8 mouse cellular contexts compared by ENCODE assay signal in the genomic region with DNA sequence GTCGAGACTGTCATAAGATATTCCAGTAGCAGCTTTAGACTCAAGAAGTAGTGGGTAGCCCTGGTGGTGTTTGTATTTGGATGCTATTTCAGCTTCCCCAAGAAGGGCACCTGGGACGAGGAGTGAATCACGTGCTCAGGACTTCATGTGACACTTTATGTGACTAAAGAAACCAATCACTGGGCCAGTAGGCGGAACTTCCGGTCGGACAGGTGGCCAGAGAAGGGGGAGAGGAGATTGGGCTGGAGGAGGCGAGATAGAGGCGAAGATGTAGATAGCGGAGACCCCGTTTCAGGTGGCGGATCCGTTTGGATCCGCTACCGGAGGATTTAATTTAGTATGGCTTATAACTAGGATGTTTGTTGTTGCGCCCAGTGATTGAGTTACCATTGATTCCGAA. TPM values are rescaled to one million over a fixed set of nuclear protein-coding genes. Genes with fewer than 3 reads are reported as not detected.
DNase-seq lines count a peak whose midpoint lies in the region; ATAC-seq lines count a peak whose summit lies in the region.

No protein-coding gene starts in this region.

- intact Hi-C loops in left cerebral cortex, postnatal 10 days (cut with DNase I): no loop called here

- peak overlapping the region; percentile 58 for H3K9ac ChIP-seq in forebrain, embryonic 14.5 days (ENCODE audit: low read length)
- H3K9ac ChIP-seq in hindbrain, embryonic 12.5 days: peak overlapping the region; percentile 53

- 0 out of 2 replicates have a peak overlapping the region, but pooled peaks have one; percentile 2 for H3K27ac ChIP-seq in brown adipose tissue, adult 24 weeks (replicated peaks; ENCODE audit: low read depth, low read length)
- no peak overlapping the region for H3K27ac ChIP-seq in forebrain, embryonic 14.5 days (ENCODE audit: low read depth, low read length)
- no peak overlapping the region for H3K27ac ChIP-seq in hindbrain, embryonic 12.5 days

- H3K4me1 ChIP-seq in brown adipose tissue, adult 24 weeks (ENCODE audit: control insufficient read depth, insufficient read depth, insufficient read length, low read length): no peaks in the 10 kb centered on the region
- peaks cover 5% of the 10 kb centered on the region; the same call in 1 of the 2 replicates for H3K4me1 ChIP-seq in forebrain, embryonic 14.5 days (ENCODE audit: control insufficient read depth, insufficient read depth, low read length)
- H3K4me1 ChIP-seq in hindbrain, embryonic 12.5 days: peaks cover 4% of the 10 kb centered on the region; the same call in 1 of the 2 replicates

- H3K4me3 ChIP-seq in brown adipose tissue, adult 24 weeks (ENCODE audit: insufficient read depth, low read depth, low read length): peak overlapping the region; percentile 61
- H3K4me3 ChIP-seq in forebrain, embryonic 14.5 days (ENCODE audit: low read depth, low read length): peak overlapping the region; percentile 42
- H3K4me3 ChIP-seq in hindbrain, embryonic 12.5 days: peak overlapping the region; percentile 45

- DNase-seq in T-cell, adult 2 months (ENCODE audit: low spot score): peak; percentile 28
- peak; percentile 89 for DNase-seq in forebrain, embryonic 14.5 days (ENCODE audit: low spot score)
- peak; percentile 40 to 77 for DNase-seq in left cerebral cortex, postnatal 10 days (ENCODE audit: extremely low spot score in 1 of 2, low spot score in 2 of 2)
- DNase-seq in lung, postnatal 4 days: peak; percentile 75 to 79
- peak; percentile 29 to 54 for DNase-seq in right cerebral cortex, postnatal 36 days (ENCODE audit: low spot score in 2 of 2)
- no peak for DNase-seq in ovary, postnatal 10 days (ENCODE audit: low spot score)

- H3K27me3 ChIP-seq in forebrain, embryonic 14.5 days (replicated peaks; ENCODE audit: control insufficient read depth, insufficient read depth, low read length): no peaks in the 10 kb centered on the region
- no peaks in the 10 kb centered on the region for H3K27me3 ChIP-seq in hindbrain, embryonic 12.5 days

- no peaks in the 10 kb centered on the region for H3K9me3 ChIP-seq in forebrain, embryonic 14.5 days (replicated peaks; ENCODE audit: control insufficient read depth, low read length)
- no peaks in the 10 kb centered on the region for H3K9me3 ChIP-seq in hindbrain, embryonic 12.5 days (replicated peaks)

- H3K4me2 ChIP-seq in forebrain, embryonic 14.5 days (ENCODE audit: low read length): peak overlapping the region; percentile 64
- peak overlapping the region; percentile 68 for H3K4me2 ChIP-seq in hindbrain, embryonic 12.5 days (replicated peaks)

- H3K36me3 ChIP-seq in forebrain, embryonic 14.5 days (ENCODE audit: control insufficient read depth, insufficient read depth, low read length): no peaks in the 10 kb centered on the region
- no peaks in the 10 kb centered on the region for H3K36me3 ChIP-seq in hindbrain, embryonic 12.5 days

- 30% methylated on average over 16 of the region's 16 CpGs for WGBS in forebrain, embryonic 14.5 days
- WGBS in hindbrain, embryonic 12.5 days: 20% methylated on average over 16 of the region's 16 CpGs

- peak; percentile 82 for ATAC-seq in forebrain, embryonic 14.5 days
- peak; percentile 81 for ATAC-seq in hindbrain, embryonic 12.5 days (ENCODE audit: low FRiP score)

RNA-seq across cellular contexts. Expression of gene Nfatc4, which starts 8.1 kb away (rescaled TPM):
- 1.5 and 1.8 TPM in 2 replicates for polyA plus RNA-seq in brown adipose tissue, adult 24 weeks (2012; ENCODE audit: insufficient read depth, insufficient read length, missing spikeins)
- polyA plus RNA-seq in forebrain, embryonic 14.5 days (2014; fragmentation: Nextera tagmentation; extraction: Ambion mirVana): 8.3 and 9.1 TPM in 2 replicates
- polyA plus RNA-seq in hindbrain, embryonic 12.5 days (2016; fragmentation: Nextera tagmentation; extraction: Ambion mirVana): 42.4 and 45.2 TPM in 2 replicates
- 1 to 10 TPM; 3.9 to 4.1 TPM for total RNA-seq in left cerebral cortex, postnatal 10 days (2021)

RNA-seq across cellular contexts. Expression of gene Ripk3, which starts 26.2 kb away (rescaled TPM):
- polyA plus RNA-seq in brown adipose tissue, adult 24 weeks (2012; ENCODE audit: insufficient read depth, insufficient read length, missing spikeins): 3.7 and 5.0 TPM in 2 replicates
- polyA plus RNA-seq in forebrain, embryonic 14.5 days (2014; fragmentation: Nextera tagmentation; extraction: Ambion mirVana): 2.4 and 4.1 TPM in 2 replicates
- 10.8 and 13.5 TPM in 2 replicates for polyA plus RNA-seq in hindbrain, embryonic 12.5 days (2016; fragmentation: Nextera tagmentation; extraction: Ambion mirVana)
- 1 to 10 TPM; 2.0 to 2.6 TPM for total RNA-seq in left cerebral cortex, postnatal 10 days (2021)

RNA-seq across cellular contexts. Expression of gene Adcy4, which starts 31.0 kb away (rescaled TPM):
- 4.1 and 6.3 TPM in 2 replicates for polyA plus RNA-seq in brown adipose tissue, adult 24 weeks (2012; ENCODE audit: insufficient read depth, insufficient read length, missing spikeins)
- polyA plus RNA-seq in forebrain, embryonic 14.5 days (2014; fragmentation: Nextera tagmentation; extraction: Ambion mirVana): 1.9 and 3.3 TPM in 2 replicates
- 15.7 and 19.5 TPM in 2 replicates for polyA plus RNA-seq in hindbrain, embryonic 12.5 days (2016; fragmentation: Nextera tagmentation; extraction: Ambion mirVana)
- total RNA-seq in left cerebral cortex, postnatal 10 days (2021): 1 to 10 TPM; 3.3 to 4.0 TPM

RNA-seq across cellular contexts. Expression of gene Nynrin, which starts 38.9 kb away (rescaled TPM):
- 0.87 and 1.0 TPM in 2 replicates for polyA plus RNA-seq in brown adipose tissue, adult 24 weeks (2012; ENCODE audit: insufficient read depth, insufficient read length, missing spikeins)
- 6.2 and 7.4 TPM in 2 replicates for polyA plus RNA-seq in forebrain, embryonic 14.5 days (2014; fragmentation: Nextera tagmentation; extraction: Ambion mirVana)
- polyA plus RNA-seq in hindbrain, embryonic 12.5 days (2016; fragmentation: Nextera tagmentation; extraction: Ambion mirVana): 30.4 and 35.8 TPM in 2 replicates
- 10 to 100 TPM; 12.3 to 13.1 TPM for total RNA-seq in left cerebral cortex, postnatal 10 days (2021)

RNA-seq across cellular contexts. Expression of gene Ltb4r1, which starts 49.1 kb away (rescaled TPM):
- not detected in 2 replicates for polyA plus RNA-seq in brown adipose tissue, adult 24 weeks (2012; ENCODE audit: insufficient read depth, insufficient read length, missing spikeins)
- polyA plus RNA-seq in forebrain, embryonic 14.5 days (2014; fragmentation: Nextera tagmentation; extraction: Ambion mirVana): 0.28 TPM in 1 of 2 replicates, not detected in the other
- 0.72 TPM in 1 of 2 replicates, not detected in the other for polyA plus RNA-seq in hindbrain, embryonic 12.5 days (2016; fragmentation: Nextera tagmentation; extraction: Ambion mirVana)
- total RNA-seq in left cerebral cortex, postnatal 10 days (2021): under 1 TPM; 0.51 to 0.64 TPM
